Mouse (Mus musculus) testis, adult 2 months (tissue): ENCODE results near the gene Gramd1b. TPM values are rescaled to one million over a fixed set of nuclear protein-coding genes. Genes with fewer than 3 reads are reported as not detected.

Experiments
- H3K27ac ChIP-seq: fragments of 200-500 bp; 2 replicates; pipeline ENCODE4 v1.5.1; 2012; ENCODE audit warnings: low read depth, low read length; ENCODE audit not compliant: control insufficient read depth, insufficient read depth
- H3K27me3 ChIP-seq: fragments of 200-500 bp; 2 replicates; pipeline ENCODE4 v1.6.1; 2012; ENCODE audit warnings: mild to moderate bottlenecking, low read length, moderate library complexity; ENCODE audit not compliant: control insufficient read depth, insufficient read depth
- H3K36me3 ChIP-seq: fragments of 200-500 bp; 2 replicates; pipeline ENCODE4 v1.6.1; 2012; ENCODE audit warnings: mild to moderate bottlenecking, low read length; ENCODE audit not compliant: control insufficient read depth, insufficient read depth
- H3K4me1 ChIP-seq: fragments of 200-500 bp; 2 replicates; pipeline ENCODE4 v1.6.1; 2012; ENCODE audit warnings: low read length; ENCODE audit not compliant: control insufficient read depth, insufficient read depth
- H3K4me3 ChIP-seq: fragments of 200-500 bp; 2 replicates; pipeline ENCODE4 v1.5.1; 2012; ENCODE audit warnings: low read depth, mild to moderate bottlenecking, low read length, moderate library complexity, mixed read lengths; ENCODE audit not compliant: control insufficient read depth
- CTCF ChIP-seq: fragments of 200-500 bp; IDR thresholded peaks from 2 replicates; pipeline ENCODE4 v1.5.1; 2012; ENCODE audit warnings: low read depth, mild to moderate bottlenecking, inconsistent platforms, low read length, moderate library complexity; ENCODE audit not compliant: control insufficient read depth, insufficient read depth, insufficient replicate concordance
- POLR2A ChIP-seq: fragments of 200-500 bp; IDR thresholded peaks from 2 replicates; pipeline ENCODE4 v1.6.1; 2012; ENCODE audit warnings: low read depth, mild to moderate bottlenecking, inconsistent platforms, low read length, moderate library complexity; ENCODE audit not compliant: control insufficient read depth
- polyA plus RNA-seq: library from polyadenylated mRNA; depleted of rRNA; stranded (reverse); fragments of >200 nt; gene quantifications from 2 replicates; pipeline ENCODE4 v1.2.3, GENCODE M21; 2012

Gene Gramd1b
- polyA plus RNA-seq, 1 experiment: 143 TPM

DNA sequence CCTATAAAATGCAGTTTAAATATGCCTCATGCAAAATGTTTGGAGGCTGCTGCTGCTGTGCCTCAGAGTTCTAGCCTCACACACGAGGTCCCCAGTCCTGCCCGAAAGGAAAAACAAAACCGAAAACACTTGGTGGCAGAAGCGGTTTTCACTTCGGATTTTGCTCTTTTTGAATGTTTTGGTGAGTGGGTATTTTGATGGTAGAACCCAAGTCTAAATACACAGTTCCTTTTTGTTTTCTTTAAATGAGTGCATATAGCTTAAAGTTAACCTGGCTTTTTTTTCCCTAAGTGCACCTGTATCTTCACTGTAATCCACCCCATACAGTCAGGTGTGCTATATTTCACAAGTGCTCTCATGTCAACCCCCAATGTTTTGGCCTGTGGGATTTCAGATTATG lies 174.8 kb downstream of the Gramd1b start:
- TF ChIP-seq CTCF: no peak
- TF ChIP-seq POLR2A: no peak
- Histone ChIP-seq H3K4me3 (no peak overlapping the region), H3K27me3 (no peaks in the 10 kb centered on the region), H3K36me3 (no peaks in the 10 kb centered on the region), H3K27ac (no peak overlapping the region), H3K4me1 (no peaks in the 10 kb centered on the region; the same call in 1 of the 2 replicates)

DNA sequence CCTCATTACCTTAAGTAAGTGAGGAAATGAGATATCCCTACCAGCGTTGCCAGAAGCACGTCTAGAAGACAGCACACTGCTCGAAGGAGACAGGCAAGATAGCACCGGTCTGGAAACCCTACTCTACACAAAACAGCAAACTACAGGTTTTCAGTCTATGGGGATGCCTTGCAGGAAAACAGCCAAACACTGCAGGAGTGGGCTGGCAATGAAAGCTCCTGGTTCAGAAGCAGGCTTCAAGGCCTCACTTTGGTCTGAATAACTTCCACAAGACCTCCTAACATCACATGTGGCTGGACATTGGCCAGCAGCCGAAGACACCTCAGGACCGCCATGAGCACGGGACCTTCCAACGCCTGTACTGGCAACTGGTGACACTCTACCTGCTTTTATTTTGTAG lies 175.8 kb downstream of the Gramd1b start:
- H3K27ac ChIP-seq: no peak overlapping the region
- no peaks in the 10 kb centered on the region for H3K27me3 ChIP-seq
- H3K4me1 ChIP-seq: no peaks in the 10 kb centered on the region; the same call in 1 of the 2 replicates
- no peak overlapping the region for H3K4me3 ChIP-seq
- H3K36me3 ChIP-seq: no peaks in the 10 kb centered on the region
- TF ChIP-seq POLR2A: no peak

DNA sequence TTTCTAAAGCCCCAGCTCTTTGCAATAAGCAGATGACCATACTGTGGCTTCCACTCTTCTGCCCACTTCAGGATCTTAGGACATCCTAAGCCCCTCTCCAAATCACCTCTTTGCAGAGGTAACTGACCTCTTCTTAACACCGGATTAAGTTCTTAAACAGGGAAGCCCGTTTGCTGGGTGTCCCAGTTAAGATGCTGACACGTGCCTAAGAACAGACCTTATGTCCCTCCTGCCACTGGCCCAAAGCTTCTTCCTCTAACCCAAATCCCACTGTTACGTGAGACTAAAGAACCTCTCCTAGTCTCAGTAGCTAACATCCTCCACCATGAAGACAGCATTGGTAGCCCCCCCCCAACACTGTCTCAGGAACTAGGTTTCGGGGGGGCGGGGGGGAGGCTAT lies 177.6 kb downstream of the Gramd1b start:
- Histone ChIP-seq H3K27me3 (no peaks in the 10 kb centered on the region), H3K4me3 (no peak overlapping the region), H3K4me1 (no peaks in the 10 kb centered on the region; the same call in 1 of the 2 replicates), H3K36me3 (no peaks in the 10 kb centered on the region), H3K27ac (no peak overlapping the region)
- no peak for TF ChIP-seq POLR2A
- TF ChIP-seq CTCF: no peak

DNA sequence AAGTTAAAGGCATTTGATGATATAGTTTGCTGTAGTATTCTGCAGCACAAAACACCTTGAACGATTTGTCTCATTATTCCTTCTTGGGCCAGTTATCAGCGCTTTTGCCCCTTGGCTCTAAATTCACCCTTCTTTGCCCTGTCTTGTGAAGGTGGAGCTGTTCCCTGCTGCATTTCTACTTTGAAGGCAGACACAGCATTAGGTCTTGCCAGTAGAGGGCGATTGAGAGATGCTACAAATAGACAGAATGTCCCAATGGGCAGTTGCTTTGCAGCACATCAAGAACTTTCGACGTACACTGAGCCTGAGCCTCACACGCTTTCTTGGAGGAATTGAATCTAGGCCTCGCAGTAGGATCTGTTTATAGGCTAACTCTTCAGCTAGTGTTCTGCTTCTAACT lies 180.5 kb downstream of the Gramd1b start:
- TF ChIP-seq POLR2A (no peak), CTCF (no peak)
- Histone ChIP-seq H3K36me3 (no peaks in the 10 kb centered on the region), H3K27ac (no peak overlapping the region), H3K27me3 (no peaks in the 10 kb centered on the region), H3K4me1 (no peaks in the 10 kb centered on the region; the same call in 1 of the 2 replicates), H3K4me3 (no peak overlapping the region)

DNA sequence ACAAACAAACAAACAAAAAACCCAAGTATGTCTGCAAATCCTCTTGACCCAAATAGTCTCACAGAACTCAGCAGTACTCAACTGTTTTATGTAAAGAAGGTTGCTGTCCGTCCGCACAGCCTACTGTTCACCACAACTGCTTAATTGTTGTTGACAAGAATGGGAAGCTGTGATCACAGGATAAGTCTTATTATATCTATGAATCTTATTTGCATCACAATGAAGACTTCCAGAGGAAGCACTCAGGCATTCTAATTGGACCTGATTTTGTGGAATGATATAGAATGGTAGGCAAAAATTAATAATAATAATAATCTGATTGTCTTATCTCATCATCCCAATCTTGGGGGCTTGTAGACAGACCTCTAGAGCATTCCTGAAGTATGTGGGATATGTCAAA lies 181.1 kb downstream of the Gramd1b start:
- no peak for TF ChIP-seq CTCF
- TF ChIP-seq POLR2A: no peak
- H3K4me3 ChIP-seq: no peak overlapping the region
- H3K4me1 ChIP-seq: no peaks in the 10 kb centered on the region; the same call in 1 of the 2 replicates
- H3K36me3 ChIP-seq: no peaks in the 10 kb centered on the region
- no peaks in the 10 kb centered on the region for H3K27me3 ChIP-seq
- H3K27ac ChIP-seq: no peak overlapping the region

DNA sequence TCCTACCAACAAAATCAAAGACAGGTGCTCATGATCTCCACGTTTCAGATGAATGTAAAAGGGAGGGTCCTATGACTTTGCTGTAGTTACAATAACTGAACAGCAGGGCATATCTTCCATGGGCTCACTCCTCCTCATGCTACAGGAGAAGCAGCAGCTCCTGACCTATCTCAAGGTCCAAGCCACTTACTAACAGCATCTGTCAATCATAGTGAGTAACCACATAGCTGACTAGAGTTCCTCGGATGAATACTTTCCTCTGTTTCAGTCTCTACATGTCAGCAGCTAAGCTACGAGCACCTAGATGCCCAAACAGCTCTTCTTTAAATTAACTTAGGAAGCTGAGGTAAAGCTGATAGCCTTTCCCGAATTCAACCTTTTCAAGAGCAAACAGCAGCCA lies 181.6 kb downstream of the Gramd1b start:
- H3K4me3 ChIP-seq: no peak overlapping the region
- no peak overlapping the region for H3K27ac ChIP-seq
- no peak for TF ChIP-seq POLR2A

DNA sequence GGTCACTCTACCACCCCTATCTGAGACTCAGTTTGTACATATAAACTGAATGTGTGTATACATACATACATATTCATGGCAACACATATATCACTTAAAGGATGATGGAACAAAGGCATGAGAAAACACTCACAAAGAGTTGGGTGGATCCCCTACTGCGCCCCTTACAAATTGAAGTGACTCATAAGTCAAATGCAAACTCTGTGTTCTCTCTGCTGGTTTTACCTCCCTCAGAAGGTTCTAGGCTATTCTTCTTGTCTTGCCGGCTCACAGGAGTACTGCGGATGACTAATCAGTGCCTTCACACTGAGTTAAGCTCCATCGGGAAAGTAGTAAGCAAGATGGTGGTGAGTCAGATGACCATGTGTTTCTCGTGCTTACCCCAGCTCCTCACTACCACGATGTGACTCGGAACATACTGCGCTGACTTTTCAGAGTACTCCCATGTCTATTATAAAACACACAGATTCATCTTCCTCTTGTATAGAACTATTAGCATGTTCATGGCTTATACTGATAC lies 182.4 kb downstream of the Gramd1b start:
- TF ChIP-seq POLR2A (no peak), CTCF (no peak)
- Histone ChIP-seq H3K4me3 (no peak overlapping the region), H3K36me3 (no peaks in the 10 kb centered on the region), H3K27ac (no peak overlapping the region), H3K4me1 (no peaks in the 10 kb centered on the region; the same call in 1 of the 2 replicates), H3K27me3 (no peaks in the 10 kb centered on the region)

More for the DNA sequence above, 181.6 kb downstream of the Gramd1b start:
- Histone ChIP-seq H3K36me3 (no peaks in the 10 kb centered on the region), H3K4me1 (no peaks in the 10 kb centered on the region; the same call in 1 of the 2 replicates), H3K27me3 (no peaks in the 10 kb centered on the region)

DNA sequence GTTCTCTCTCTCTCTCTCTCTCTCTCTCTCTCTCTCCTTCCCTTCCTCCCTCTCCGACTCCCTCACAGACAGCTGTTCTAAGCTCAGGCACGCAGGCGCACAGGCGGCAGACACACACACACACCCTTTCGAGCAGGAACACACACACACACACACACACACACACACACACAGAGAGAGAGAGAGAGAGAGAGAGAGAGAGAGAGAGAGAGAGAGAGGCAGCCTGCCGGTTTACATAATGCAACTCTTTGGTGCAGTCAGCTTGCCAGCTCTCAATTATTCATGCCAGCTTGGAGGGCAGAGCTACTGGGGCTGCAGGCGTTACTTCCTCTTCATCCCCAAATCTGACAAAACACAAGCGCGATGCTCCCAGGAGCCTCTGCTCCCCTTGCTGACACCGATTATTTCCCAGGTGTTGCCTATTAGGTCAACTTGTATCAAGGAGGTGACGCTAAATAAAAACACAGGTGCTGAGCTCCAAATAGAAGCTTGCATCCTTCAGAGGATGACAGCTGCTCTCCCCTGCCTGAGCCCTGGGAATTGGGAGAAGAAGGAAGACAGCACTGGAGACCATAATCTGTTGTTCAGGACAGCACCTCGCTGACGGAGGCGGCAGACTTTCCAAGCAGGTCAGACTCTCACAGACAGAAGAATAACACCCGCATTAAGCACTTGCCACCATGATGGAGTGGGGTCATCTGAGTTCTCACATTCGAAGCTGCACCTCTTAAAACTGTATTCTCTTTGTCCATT lies 184.8 kb downstream of the Gramd1b start:
- Histone ChIP-seq H3K27me3 (no peaks in the 10 kb centered on the region), H3K4me3 (no peak overlapping the region), H3K27ac (no peak overlapping the region), H3K4me1 (peaks cover 5% of the 10 kb centered on the region), H3K36me3 (no peaks in the 10 kb centered on the region)
- TF ChIP-seq POLR2A: no peak
- TF ChIP-seq CTCF: no peak
